9 mouse cellular contexts compared by ENCODE assay signal in genomic region chr10:78520260-78521005, GRCm38 (mm10). TPM values are rescaled to one million over a fixed set of nuclear protein-coding genes. Genes with fewer than 3 reads are reported as not detected.
DNase-seq lines count a peak whose midpoint lies in the region; ATAC-seq and TF ChIP-seq lines count a peak whose summit lies in the region.
"Had no signal": no experiment of that assay in that cellular context is flagged by ENCODE, and none has a peak within 500 bp of the region (broad histone marks: within the 10 kb centered on the region; RNA-seq: fewer than 3 reads in every experiment).

No protein-coding gene starts in this region.

- no peak for TF ChIP-seq POLR2A in cerebellum, adult 2 months (IDR thresholded peaks at IDR 0.05; ENCODE audit: borderline replicate concordance, insufficient read depth, low read length)

- peak; percentile 56; the same call in 1 of the 2 replicates for TF ChIP-seq CTCF in cerebellum, adult 2 months (IDR thresholded peaks at IDR 0.05; ENCODE audit: borderline replicate concordance, insufficient read depth, low read depth, low read length)
- TF ChIP-seq CTCF in lung, embryonic 14.5 days (IDR thresholded peaks at IDR 0.05; ENCODE audit: low read depth) = peak; percentile 52

- no peaks in the 10 kb centered on the region for H3K9me3 ChIP-seq in lung, embryonic 14.5 days (ENCODE audit: low read depth, low read length)

- ATAC-seq in lung, embryonic 14.5 days (ENCODE audit: insufficient read depth) = no peak
- peak; percentile 87 for ATAC-seq in common myeloid progenitor, adult 5-6 weeks (replicated peaks; ENCODE audit: low read depth, poor library complexity, severe bottlenecking)

- peak in 1 of 2 experiments; percentile 6 for DNase-seq in cerebellum, adult 2 months
- DNase-seq in cerebellum, adult 11 months = no peak
- DNase-seq in lung, embryonic 14.5 days = peak; percentile 34
- no peak for DNase-seq in lung, postnatal 4 days
- DNase-seq in naive thymus-derived CD4-positive, alpha-beta T cell, adult 2 months (ENCODE audit: low read depth) = peak; percentile 74
- no peak for DNase-seq in right cerebral cortex, adult 2 months (ENCODE audit: low spot score in 2 of 2)
- no peak for DNase-seq in left cerebral cortex, postnatal 4 days

- no peak overlapping the region for H3K4me2 ChIP-seq in lung, embryonic 14.5 days

- intact Hi-C loops in left cerebral cortex, postnatal 4 days (cut with DNase I) = no loop called here

- no peaks in the 10 kb centered on the region for H3K4me1 ChIP-seq in cerebellum, adult 2 months (ENCODE audit: control insufficient read depth, insufficient read depth, low read length)
- no peaks in the 10 kb centered on the region for H3K4me1 ChIP-seq in lung, embryonic 14.5 days (ENCODE audit: insufficient read depth)

- WGBS in cerebellum, adult 2 months = 53% methylated on average over 17 of the region's 17 CpGs
- 47% methylated on average over 17 of the region's 17 CpGs for WGBS in lung, embryonic 14.5 days

- H3K27me3 ChIP-seq in cerebellum, adult 2 months (ENCODE audit: control insufficient read depth, insufficient read depth, low read length) = no peaks in the 10 kb centered on the region
- no peaks in the 10 kb centered on the region for H3K27me3 ChIP-seq in lung, embryonic 14.5 days (ENCODE audit: insufficient read depth, low read length)

- H3K27ac ChIP-seq in cerebellum, adult 2 months (ENCODE audit: insufficient read depth, low read length) = no peak overlapping the region
- no peak overlapping the region for H3K27ac ChIP-seq in lung, embryonic 14.5 days (ENCODE audit: low read depth)

- H3K4me3 ChIP-seq in cerebellum, adult 2 months (replicated peaks; ENCODE audit: insufficient read depth, low read depth, low read length) = no peak overlapping the region
- no peak overlapping the region for H3K4me3 ChIP-seq in lung, embryonic 14.5 days (ENCODE audit: low read depth, low read length)

- no peaks in the 10 kb centered on the region for H3K36me3 ChIP-seq in lung, embryonic 14.5 days (ENCODE audit: insufficient read depth)

- H3K9ac ChIP-seq in lung, embryonic 14.5 days = no peak overlapping the region

RNA-seq across cellular contexts. Expression of gene Olfr1358, which starts 3.2 kb away (rescaled TPM):
- not detected in 2 replicates for polyA plus RNA-seq in cerebellum, adult 2 months (2012; rRNA removed)
- polyA plus RNA-seq in lung, embryonic 14.5 days (2014; fragmentation: Nextera tagmentation; extraction: Ambion mirVana) = not detected in 2 replicates
- not detected in 2 replicates for total RNA-seq in common myeloid progenitor, adult 5-6 weeks (2017)
- not detected for total RNA-seq in left cerebral cortex, postnatal 4 days (2021)
- polyA plus RNA-seq: neural tube, embryonic 14.5 days had no signal

RNA-seq across cellular contexts. Expression of gene Ilvbl, which starts 53.7 kb away (rescaled TPM):
- 86.6 and 95.0 TPM in 2 replicates for polyA plus RNA-seq in cerebellum, adult 2 months (2012; rRNA removed)
- polyA plus RNA-seq in lung, embryonic 14.5 days (2014; fragmentation: Nextera tagmentation; extraction: Ambion mirVana) = 33.2 and 33.3 TPM in 2 replicates
- total RNA-seq in common myeloid progenitor, adult 5-6 weeks (2017) = 15.2 and 16.9 TPM in 2 replicates
- 10 to 100 TPM; 30.0 to 39.9 TPM for total RNA-seq in left cerebral cortex, postnatal 4 days (2021)

RNA-seq across cellular contexts. Expression of gene Pdxk, which starts 55.7 kb away (rescaled TPM):
- 82.0 and 83.5 TPM in 2 replicates for polyA plus RNA-seq in cerebellum, adult 2 months (2012; rRNA removed)
- 5.9 and 6.9 TPM in 2 replicates for polyA plus RNA-seq in lung, embryonic 14.5 days (2014; fragmentation: Nextera tagmentation; extraction: Ambion mirVana)
- total RNA-seq in common myeloid progenitor, adult 5-6 weeks (2017) = 12.3 and 16.7 TPM in 2 replicates
- total RNA-seq in left cerebral cortex, postnatal 4 days (2021) = 10 to 100 TPM; 41.1 to 45.1 TPM

Comparison
In these comparisons a context has a peak if more than half of its experiments do, and no peak if none do; other contexts are left out.
1. DNase-seq: peak in lung, embryonic 14.5 days (single experiment) and naive thymus-derived CD4-positive, alpha-beta T cell, adult 2 months (single experiment); none in cerebellum, adult 11 months (single experiment), lung, postnatal 4 days (0 of 2), right cerebral cortex, adult 2 months (0 of 2) and left cerebral cortex, postnatal 4 days (single experiment).